Mouse (Mus musculus) ES-E14 (cell line): Measurements from ENCODE around the gene Fancg.

Source experiments
- ZC3H11A ChIP-seq: IDR thresholded peaks from 2 replicates; pipeline ENCODE4 v1.6.1; 2012; ENCODE audit warnings: low read depth, mild to moderate bottlenecking, inconsistent platforms, low read length, borderline replicate concordance
- ZNF384 ChIP-seq: IDR thresholded peaks from 2 replicates; pipeline ENCODE4 v1.6.1; 2012; ENCODE audit warnings: low read depth, low read length, inconsistent platforms

DNA sequence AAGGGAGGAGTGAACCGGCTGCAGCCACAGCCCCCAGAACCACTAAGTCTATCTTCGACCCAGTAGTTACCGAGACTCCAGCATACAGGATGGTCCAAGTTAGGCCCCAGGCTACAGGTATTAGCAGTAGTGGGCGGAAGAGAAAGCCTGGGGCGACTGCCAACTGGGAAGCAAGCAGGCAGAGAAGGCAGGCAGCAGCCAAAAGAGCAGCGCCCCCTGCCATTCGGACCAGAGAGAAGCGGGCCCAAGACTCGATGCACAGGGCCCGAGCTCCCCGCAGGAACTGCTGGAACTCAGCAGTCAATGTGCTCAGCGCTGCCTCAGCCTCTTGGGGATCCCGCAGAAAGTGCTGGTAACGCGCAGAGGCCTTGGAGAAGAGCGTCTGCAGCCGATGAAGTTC is 11.0 kb upstream of the Fancg start:
- TF ChIP-seq ZC3H11A (no peak), ZNF384 (no peak)
